Mouse (Mus musculus): ENCODE results near the gene Slc44a1. TPM values are rescaled to one million over a fixed set of nuclear protein-coding genes. Genes with fewer than 3 reads are reported as not detected.

Slc44a1 gene
- total and polyA plus RNA-seq, 2 experiments: 16.3 to 32.9 TPM

GRCm38 (mm10) chr4:53587676-53588075 is 147.5 kb downstream of the Slc44a1 start:
- peaks cover 7% of the 10 kb centered on the region; the same call in 1 of the 2 replicates for H3K4me1 ChIP-seq (ENCODE audit: control insufficient read depth, insufficient read depth, low read length)
- H3K9ac ChIP-seq (ENCODE audit: low read depth, low read length): no peak overlapping the region
- no peaks in the 10 kb centered on the region for H3K79me2 ChIP-seq (ENCODE audit: control insufficient read depth, insufficient read depth, low read length)
- no peak overlapping the region for H3K27ac ChIP-seq (replicated peaks; ENCODE audit: insufficient read depth, low read depth, low read length)
- no peaks in the 10 kb centered on the region for H3K36me3 ChIP-seq (ENCODE audit: control insufficient read depth, insufficient read depth, low read length)
- H3K27me3 ChIP-seq (ENCODE audit: control insufficient read depth, insufficient read depth, low read length): no peaks in the 10 kb centered on the region
- TF ChIP-seq CTCF (IDR thresholded peaks at IDR 0.05; ENCODE audit: low read depth, low read length) (no peak), POLR2A (IDR thresholded peaks at IDR 0.05; ENCODE audit: extremely low read depth, insufficient read depth, low read length) (no peak)
- no peak for DNase-seq (ENCODE audit: extremely low read depth, low read depth, low spot score)
- H3K4me3 ChIP-seq (ENCODE audit: insufficient read depth, low read depth, low read length): no peak overlapping the region

GRCm38 (mm10) chr4:53588936-53589335 is 148.7 kb downstream of the Slc44a1 start:
- Histone ChIP-seq H3K9ac (ENCODE audit: low read depth, low read length) (no peak overlapping the region), H3K79me2 (ENCODE audit: control insufficient read depth, insufficient read depth, low read length) (no peaks in the 10 kb centered on the region), H3K27ac (replicated peaks; ENCODE audit: insufficient read depth, low read depth, low read length) (no peak overlapping the region), H3K4me3 (ENCODE audit: insufficient read depth, low read depth, low read length) (no peak overlapping the region), H3K4me1 (ENCODE audit: control insufficient read depth, insufficient read depth, low read length) (peaks cover 7% of the 10 kb centered on the region; the same call in 1 of the 2 replicates), H3K27me3 (ENCODE audit: control insufficient read depth, insufficient read depth, low read length) (no peaks in the 10 kb centered on the region), H3K36me3 (ENCODE audit: control insufficient read depth, insufficient read depth, low read length) (no peaks in the 10 kb centered on the region)
- DNase-seq (ENCODE audit: extremely low read depth, low read depth, low spot score): no peak
- TF ChIP-seq CTCF (IDR thresholded peaks at IDR 0.05; ENCODE audit: low read depth, low read length): no peak
- TF ChIP-seq POLR2A (IDR thresholded peaks at IDR 0.05; ENCODE audit: extremely low read depth, insufficient read depth, low read length): no peak
- WGBS: 88% methylated on average over 1 of the region's 1 CpGs

GRCm38 (mm10) chr4:53589466-53589865 is 149.3 kb downstream of the Slc44a1 start:
- Histone ChIP-seq H3K4me1 (ENCODE audit: control insufficient read depth, insufficient read depth, low read length) (peaks cover 7% of the 10 kb centered on the region; the same call in 1 of the 2 replicates), H3K4me3 (ENCODE audit: insufficient read depth, low read depth, low read length) (no peak overlapping the region), H3K79me2 (ENCODE audit: control insufficient read depth, insufficient read depth, low read length) (no peaks in the 10 kb centered on the region), H3K27ac (replicated peaks; ENCODE audit: insufficient read depth, low read depth, low read length) (no peak overlapping the region), H3K27me3 (ENCODE audit: control insufficient read depth, insufficient read depth, low read length) (no peaks in the 10 kb centered on the region), H3K36me3 (ENCODE audit: control insufficient read depth, insufficient read depth, low read length) (no peaks in the 10 kb centered on the region), H3K9ac (ENCODE audit: low read depth, low read length) (no peak overlapping the region)
- no peak for DNase-seq (ENCODE audit: extremely low read depth, low read depth, low spot score)
- TF ChIP-seq POLR2A (IDR thresholded peaks at IDR 0.05; ENCODE audit: extremely low read depth, insufficient read depth, low read length) (no peak), CTCF (IDR thresholded peaks at IDR 0.05; ENCODE audit: low read depth, low read length) (no peak)
- WGBS: 98% methylated on average over 4 of the region's 4 CpGs

- no peak overlapping the region for H3K27ac ChIP-seq (replicated peaks; ENCODE audit: insufficient read depth, low read depth, low read length)
- H3K4me3 ChIP-seq (ENCODE audit: insufficient read depth, low read depth, low read length): no peak overlapping the region
- H3K79me2 ChIP-seq (ENCODE audit: control insufficient read depth, insufficient read depth, low read length): no peaks in the 10 kb centered on the region
- TF ChIP-seq CTCF (IDR thresholded peaks at IDR 0.05; ENCODE audit: low read depth, low read length) (no peak), POLR2A (IDR thresholded peaks at IDR 0.05; ENCODE audit: extremely low read depth, insufficient read depth, low read length) (no peak)
- H3K27me3 ChIP-seq (ENCODE audit: control insufficient read depth, insufficient read depth, low read length): no peaks in the 10 kb centered on the region
- DNase-seq (ENCODE audit: extremely low read depth, low read depth, low spot score): peak; percentile 66
- H3K4me1 ChIP-seq (ENCODE audit: control insufficient read depth, insufficient read depth, low read length): peaks cover 10% of the 10 kb centered on the region; the same call in 1 of the 2 replicates
- WGBS: 18% methylated on average over 4 of the region's 4 CpGs
- no peaks in the 10 kb centered on the region for H3K36me3 ChIP-seq (ENCODE audit: control insufficient read depth, insufficient read depth, low read length)
- no peak overlapping the region for H3K9ac ChIP-seq (ENCODE audit: low read depth, low read length)
These were observed 149.9 kb downstream of the Slc44a1 start for GRCm38 (mm10) chr4:53590163-53590562.

- no peak overlapping the region for H3K4me3 ChIP-seq (ENCODE audit: insufficient read depth, low read depth, low read length)
- no peak overlapping the region for H3K9ac ChIP-seq (ENCODE audit: low read depth, low read length)
- TF ChIP-seq CTCF (IDR thresholded peaks at IDR 0.05; ENCODE audit: low read depth, low read length) (no peak), POLR2A (IDR thresholded peaks at IDR 0.05; ENCODE audit: extremely low read depth, insufficient read depth, low read length) (no peak)
- 65% methylated on average over 7 of the region's 7 CpGs for WGBS
- no peaks in the 10 kb centered on the region for H3K36me3 ChIP-seq (ENCODE audit: control insufficient read depth, insufficient read depth, low read length)
- no peaks in the 10 kb centered on the region for H3K27me3 ChIP-seq (ENCODE audit: control insufficient read depth, insufficient read depth, low read length)
- no peak overlapping the region for H3K27ac ChIP-seq (replicated peaks; ENCODE audit: insufficient read depth, low read depth, low read length)
- peaks cover 11% of the 10 kb centered on the region; the same call in 1 of the 2 replicates for H3K4me1 ChIP-seq (ENCODE audit: control insufficient read depth, insufficient read depth, low read length)
- peak; percentile 19 for DNase-seq (ENCODE audit: extremely low read depth, low read depth, low spot score)
- no peaks in the 10 kb centered on the region for H3K79me2 ChIP-seq (ENCODE audit: control insufficient read depth, insufficient read depth, low read length)
These were observed 150.7 kb downstream of the Slc44a1 start for GRCm38 (mm10) chr4:53590691-53591447.

GRCm38 (mm10) chr4:53591536-53591935 is 151.3 kb downstream of the Slc44a1 start:
- H3K9ac ChIP-seq (ENCODE audit: low read depth, low read length): no peak overlapping the region
- H3K36me3 ChIP-seq (ENCODE audit: control insufficient read depth, insufficient read depth, low read length): no peaks in the 10 kb centered on the region
- no peaks in the 10 kb centered on the region for H3K79me2 ChIP-seq (ENCODE audit: control insufficient read depth, insufficient read depth, low read length)
- no peak overlapping the region for H3K4me3 ChIP-seq (ENCODE audit: insufficient read depth, low read depth, low read length)
- H3K4me1 ChIP-seq (ENCODE audit: control insufficient read depth, insufficient read depth, low read length): peaks cover 11% of the 10 kb centered on the region; the same call in 1 of the 2 replicates
- 0 out of 2 replicates have a peak overlapping the region, but pooled peaks have one; percentile 31 for H3K27ac ChIP-seq (replicated peaks; ENCODE audit: insufficient read depth, low read depth, low read length)
- no peaks in the 10 kb centered on the region for H3K27me3 ChIP-seq (ENCODE audit: control insufficient read depth, insufficient read depth, low read length)
- WGBS: 88% methylated on average over 11 of the region's 11 CpGs
- no peak for DNase-seq (ENCODE audit: extremely low read depth, low read depth, low spot score)
- TF ChIP-seq POLR2A (IDR thresholded peaks at IDR 0.05; ENCODE audit: extremely low read depth, insufficient read depth, low read length) (no peak), CTCF (IDR thresholded peaks at IDR 0.05; ENCODE audit: low read depth, low read length) (no peak)
